Mouse (Mus musculus) neural tube, embryonic 14.5 days (tissue): Measurements from ENCODE around the gene Setd7. TPM values are rescaled to one million over a fixed set of nuclear protein-coding genes. Genes with fewer than 3 reads are reported as not detected.
A peak's percentile ranks its signal among the peaks of the same experiment; 100 is the strongest.
"Not testable (repeated sequence)": the region's sequence is repeated elsewhere in the genome, so short reads cannot be mapped to it uniquely, and the experiment has no call there.

Experiments used
- ATAC-seq: fragments of 200-750 bp; cut with Nextera tagmentation; 2 replicates; pipeline ENCODE4 v1.8.0; 2017; ENCODE audit warnings: low read depth, mild to moderate bottlenecking, moderate TSS enrichment, moderate library complexity
- H3K27ac ChIP-seq: fragments of 300-500 bp; sonication (generic); 2 replicates; pipeline ENCODE4 v1.5.1; 2014; ENCODE audit warnings: low read depth, mild to moderate bottlenecking, control low read depth, low read length, moderate library complexity, mixed read lengths
- H3K27me3 ChIP-seq: fragments of 300-500 bp; sonication (generic); 2 replicates; pipeline ENCODE4 v1.6.1; 2014; ENCODE audit warnings: low read length; ENCODE audit not compliant: control insufficient read depth, insufficient read depth
- H3K36me3 ChIP-seq: fragments of 300-500 bp; sonication (generic); 2 replicates; pipeline ENCODE4 v1.6.1; 2014; ENCODE audit warnings: low read length, mixed read lengths; ENCODE audit not compliant: control insufficient read depth, insufficient read depth
- H3K4me1 ChIP-seq: fragments of 300-500 bp; sonication (generic); 2 replicates; pipeline ENCODE4 v1.6.1; 2014; ENCODE audit warnings: low read length; ENCODE audit not compliant: control insufficient read depth, insufficient read depth
- H3K4me2 ChIP-seq: fragments of 300-500 bp; sonication (generic); 2 replicates; pipeline ENCODE4 v1.6.1; 2014; ENCODE audit warnings: mild to moderate bottlenecking, low read depth, low read length, control low read depth
- H3K4me3 ChIP-seq: fragments of 300-500 bp; sonication (generic); 2 replicates; pipeline ENCODE4 v1.5.1; 2014; ENCODE audit warnings: low read depth, low read length, control low read depth, mixed read lengths
- H3K9ac ChIP-seq: fragments of 300-500 bp; sonication (generic); replicated peaks from 2 replicates; pipeline ENCODE4 v1.6.1; 2014; ENCODE audit warnings: low read depth, mild to moderate bottlenecking, control low read depth, low read length, mixed read lengths
- H3K9me3 ChIP-seq: fragments of 300-500 bp; sonication (generic); 2 replicates; pipeline ENCODE4 v1.6.1; 2016; ENCODE audit warnings: low read length; ENCODE audit not compliant: control insufficient read depth
- WGBS: fragments of 180-500 bp; shearing (Covaris S2); extraction: QIAGEN DNeasy Blood & Tissue Kit; methylation state at CpG from one replicate; pipeline ENCODE4 v1.1.7; 2014; 5-methylcytosine and 5-hydroxymethylcytosine counted together
- polyA plus RNA-seq: library from polyadenylated mRNA; unstranded; fragments of >200 nt; fragmentation: Nextera tagmentation; extraction: Ambion mirVana; gene quantifications from 2 replicates; pipeline ENCODE4 v1.2.1, GENCODE M21; 2014

Gene Setd7
- polyA plus RNA-seq, 1 experiment from 2014 or later = 4.2 TPM

DNA sequence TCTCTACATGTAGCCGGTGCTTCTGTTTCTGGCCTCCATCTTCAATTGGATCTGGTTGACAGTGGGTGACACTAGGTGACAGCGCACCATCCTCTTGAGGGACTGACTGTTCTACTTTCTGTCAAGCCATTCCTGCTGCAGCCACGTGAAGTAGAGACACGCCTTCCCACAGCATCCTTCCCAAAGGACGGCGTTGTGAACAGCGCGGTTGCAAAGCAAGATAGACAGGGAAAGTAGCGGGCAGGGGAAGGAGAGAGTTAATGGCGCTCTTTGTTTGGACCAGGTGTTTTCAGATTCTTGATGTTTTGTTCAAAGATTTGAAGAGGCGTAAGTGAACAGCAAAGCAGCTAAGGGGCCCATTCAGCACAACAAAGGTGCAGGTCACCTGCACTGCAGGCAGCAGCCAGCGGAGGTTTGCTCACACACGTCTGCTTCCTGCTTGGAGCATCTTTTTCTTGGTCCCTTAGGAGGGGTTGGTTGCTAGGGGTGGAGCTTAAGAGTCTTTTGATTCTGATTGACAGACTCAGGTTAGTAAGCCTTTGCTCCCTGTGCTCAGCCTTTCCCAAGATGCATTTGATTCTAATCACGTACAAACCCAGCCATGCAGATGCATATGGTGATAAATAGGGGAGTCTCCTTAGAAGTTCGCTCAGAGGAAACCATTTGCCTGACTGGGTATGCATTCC, 29.7 kb upstream of the Setd7 start:
- H3K9ac ChIP-seq = no peak overlapping the region
- no peaks in the 10 kb centered on the region for H3K27me3 ChIP-seq
- peak; percentile 87 for ATAC-seq
- H3K9me3 ChIP-seq = no peaks in the 10 kb centered on the region
- H3K4me3 ChIP-seq = no peak overlapping the region
- 31% methylated on average over 15 of the region's 15 CpGs for WGBS
- H3K4me1 ChIP-seq = no peaks in the 10 kb centered on the region
- no peaks in the 10 kb centered on the region for H3K36me3 ChIP-seq
- no peak overlapping the region for H3K4me2 ChIP-seq
- no peak overlapping the region for H3K27ac ChIP-seq

DNA sequence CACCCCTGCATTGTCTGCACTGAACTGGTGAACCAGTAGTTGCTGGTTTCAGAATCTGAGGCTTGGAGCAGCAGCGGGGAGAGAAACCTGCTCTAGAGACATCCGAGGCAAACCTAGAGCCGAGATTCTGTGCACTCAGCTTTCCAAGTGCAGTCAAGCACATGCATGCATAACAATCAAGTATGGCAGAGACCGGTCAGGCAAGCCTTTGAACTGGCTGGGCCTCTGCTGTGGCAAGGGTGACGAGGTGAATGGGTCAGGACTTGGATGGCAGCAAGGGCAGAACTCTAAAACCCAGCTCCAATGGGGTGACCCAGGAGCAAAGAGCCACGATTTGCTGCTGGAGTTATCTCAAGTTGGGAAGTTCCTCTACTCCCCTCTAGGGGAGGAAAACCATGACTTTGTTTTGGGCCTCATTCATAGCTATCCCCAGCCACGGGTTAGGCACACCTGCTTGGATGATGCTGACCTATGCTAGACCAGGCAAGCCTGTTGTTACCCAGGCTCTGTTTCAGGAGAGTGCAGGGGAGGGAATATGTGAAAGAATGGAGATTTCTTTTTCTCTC, 27.1 kb upstream of the Setd7 start:
- Histone ChIP-seq H3K27me3 (no peaks in the 10 kb centered on the region), H3K4me2 (no peak overlapping the region), H3K27ac (no peak overlapping the region), H3K4me1 (peaks cover 10% of the 10 kb centered on the region; the same call in 1 of the 2 replicates), H3K9ac (no peak overlapping the region), H3K4me3 (no peak overlapping the region), H3K9me3 (no peaks in the 10 kb centered on the region), H3K36me3 (no peaks in the 10 kb centered on the region)
- 56% methylated on average over 7 of the region's 7 CpGs for WGBS
- ATAC-seq = no peak

DNA sequence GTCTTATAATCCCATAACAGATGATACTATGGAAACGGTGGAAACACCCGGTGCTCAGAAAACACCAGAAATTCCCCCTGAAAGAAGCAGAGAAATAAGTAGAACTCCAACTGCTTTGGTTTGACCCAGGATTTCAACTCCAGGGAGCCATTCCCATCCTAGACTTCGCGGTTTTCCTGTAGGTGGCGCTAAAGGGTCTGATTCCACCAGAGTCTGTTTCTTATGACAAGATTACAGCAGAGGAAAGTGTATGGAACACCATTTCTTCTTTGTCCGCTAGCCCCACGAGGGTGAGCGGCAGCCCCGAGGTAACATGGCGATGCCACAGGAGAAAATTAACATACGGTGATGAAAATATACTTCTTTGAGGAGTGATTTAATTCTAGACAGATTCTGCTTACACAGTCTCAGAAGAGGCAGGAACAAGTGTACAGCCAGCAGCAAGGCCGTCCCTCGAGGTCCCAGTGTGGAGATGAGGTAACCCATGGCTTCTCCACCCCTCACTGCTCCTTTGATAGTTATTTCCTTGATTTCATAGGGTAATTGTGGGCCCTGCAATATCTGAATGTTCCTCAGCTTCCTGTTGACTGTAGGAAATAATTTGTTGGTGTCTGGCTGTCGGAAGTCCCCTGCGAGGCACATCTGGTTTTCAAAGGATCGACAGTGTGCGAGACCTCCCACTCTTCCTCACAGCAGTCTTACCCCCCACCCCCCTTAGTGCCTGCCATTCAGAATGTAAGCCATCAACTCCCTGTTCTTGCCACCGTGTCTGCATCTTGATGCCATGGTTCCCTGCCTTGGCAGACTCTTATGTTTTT, 23.1 kb upstream of the Setd7 start:
- Histone ChIP-seq H3K9ac (no peak overlapping the region), H3K27me3 (no peaks in the 10 kb centered on the region), H3K4me3 (no peak overlapping the region), H3K36me3 (no peaks in the 10 kb centered on the region), H3K4me1 (peaks cover 10% of the 10 kb centered on the region; the same call in 1 of the 2 replicates), H3K27ac (0 out of 2 replicates have a peak overlapping the region, but pooled peaks have one; percentile 39), H3K4me2 (peak overlapping the region; percentile 24; the same call in 1 of the 2 replicates), H3K9me3 (no peaks in the 10 kb centered on the region)
- WGBS = 19% methylated on average over 18 of the region's 18 CpGs
- peak; percentile 90; the same call in 1 of the 2 replicates for ATAC-seq

DNA sequence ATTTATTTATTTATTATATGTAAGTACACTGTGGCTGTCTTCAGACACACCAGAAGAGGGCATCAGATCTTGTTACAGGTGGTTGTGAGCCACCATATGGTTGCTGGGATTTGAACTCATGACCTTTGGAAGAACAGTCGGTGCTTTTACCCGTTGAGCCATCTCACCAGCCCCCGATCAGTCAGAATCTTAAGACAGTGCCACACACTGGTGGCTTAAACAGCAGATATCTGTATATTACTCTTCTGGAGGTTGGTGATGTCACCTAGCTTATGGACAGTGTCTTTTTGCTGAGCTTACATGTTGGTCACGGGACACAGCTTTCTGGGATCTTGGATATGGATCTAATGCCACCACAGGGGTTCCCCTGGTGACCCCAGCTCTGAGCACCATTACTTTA, 18.6 kb upstream of the Setd7 start:
- not testable (repeated sequence) for H3K4me1 ChIP-seq
- 91% methylated on average over 4 of the region's 4 CpGs for WGBS

DNA sequence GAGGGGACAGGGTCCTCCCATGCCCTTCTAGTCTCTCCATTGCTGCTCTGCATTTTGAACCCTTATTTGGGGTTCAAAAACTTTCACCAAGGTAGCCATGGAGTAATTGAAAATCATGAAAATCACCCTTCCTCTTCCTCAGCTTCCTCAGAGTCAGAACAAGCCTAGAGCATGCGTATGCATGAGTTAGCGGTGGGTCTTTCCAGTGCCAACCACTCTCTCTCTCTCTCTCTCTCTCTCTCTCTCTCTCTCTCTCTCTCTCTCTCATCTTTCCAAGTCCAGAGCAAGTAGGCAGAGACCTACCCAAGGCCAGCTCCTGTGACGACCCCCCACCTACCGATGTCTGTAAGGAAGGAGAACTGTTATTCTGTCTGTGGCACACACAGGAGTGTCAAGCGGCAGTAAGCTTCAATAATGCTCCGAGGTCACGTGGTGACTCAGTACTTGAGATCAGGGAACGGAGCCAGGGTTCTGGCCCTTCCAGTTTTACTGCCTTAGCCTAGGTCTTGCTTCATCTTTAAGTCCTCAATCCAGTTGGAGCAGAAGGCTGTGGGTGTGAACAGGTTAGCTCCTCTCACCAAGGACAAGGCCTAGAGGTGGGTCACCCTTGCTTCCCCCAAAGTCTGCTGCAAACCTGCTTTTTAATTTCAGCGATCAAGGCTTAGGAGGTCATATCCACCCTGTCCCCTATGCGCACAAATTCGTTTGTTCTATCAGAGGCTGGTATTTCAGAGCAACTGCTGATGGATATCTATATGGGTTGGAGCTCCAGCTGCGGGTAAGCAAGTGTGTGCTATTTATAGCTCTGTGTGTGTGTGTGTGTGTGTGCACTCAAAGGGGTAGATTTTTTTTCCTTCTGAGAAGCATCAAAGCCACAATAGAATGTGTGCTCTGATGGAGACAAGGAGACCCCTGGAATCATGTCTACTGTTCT, 17.4 kb upstream of the Setd7 start:
- Histone ChIP-seq H3K4me2 (no peak overlapping the region), H3K9ac (no peak overlapping the region), H3K4me1 (no peaks in the 10 kb centered on the region), H3K27me3 (no peaks in the 10 kb centered on the region), H3K27ac (no peak overlapping the region), H3K36me3 (no peaks in the 10 kb centered on the region), H3K4me3 (no peak overlapping the region), H3K9me3 (no peaks in the 10 kb centered on the region)
- ATAC-seq = no peak
- WGBS = 83% methylated on average over 12 of the region's 12 CpGs

More for the DNA sequence above, 18.6 kb upstream of the Setd7 start:
- not testable (repeated sequence) for H3K27ac ChIP-seq, H3K9me3 ChIP-seq, ATAC-seq, H3K36me3 ChIP-seq, H3K4me2 ChIP-seq, H3K27me3 ChIP-seq, H3K4me3 ChIP-seq, H3K9ac ChIP-seq

DNA sequence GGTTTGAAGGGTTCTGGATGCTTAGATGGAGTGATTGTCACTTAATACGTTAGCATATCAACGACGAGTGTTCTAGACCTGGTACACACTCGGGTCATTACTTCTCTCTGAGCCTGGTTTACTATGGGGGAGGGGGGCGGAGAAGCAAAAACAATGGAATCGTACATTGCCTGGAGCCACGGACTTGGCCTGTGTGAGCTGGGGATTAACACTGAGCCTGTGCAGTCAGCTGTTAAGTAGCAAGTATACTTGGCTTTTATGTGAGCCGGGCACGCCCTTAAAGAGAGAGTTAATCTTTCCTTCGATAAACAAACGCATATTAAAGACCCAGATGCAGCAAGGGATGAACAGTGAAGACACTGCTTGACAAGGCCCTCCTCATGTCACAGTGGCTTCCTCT, 16.7 kb upstream of the Setd7 start:
- WGBS = 55% methylated on average over 11 of the region's 11 CpGs
- no peaks in the 10 kb centered on the region for H3K27me3 ChIP-seq
- H3K9ac ChIP-seq = no peak overlapping the region
- ATAC-seq = no peak
- H3K36me3 ChIP-seq = no peaks in the 10 kb centered on the region
- no peak overlapping the region for H3K4me3 ChIP-seq
- H3K9me3 ChIP-seq = no peaks in the 10 kb centered on the region
- no peak overlapping the region for H3K27ac ChIP-seq
- no peaks in the 10 kb centered on the region for H3K4me1 ChIP-seq
- no peak overlapping the region for H3K4me2 ChIP-seq

DNA sequence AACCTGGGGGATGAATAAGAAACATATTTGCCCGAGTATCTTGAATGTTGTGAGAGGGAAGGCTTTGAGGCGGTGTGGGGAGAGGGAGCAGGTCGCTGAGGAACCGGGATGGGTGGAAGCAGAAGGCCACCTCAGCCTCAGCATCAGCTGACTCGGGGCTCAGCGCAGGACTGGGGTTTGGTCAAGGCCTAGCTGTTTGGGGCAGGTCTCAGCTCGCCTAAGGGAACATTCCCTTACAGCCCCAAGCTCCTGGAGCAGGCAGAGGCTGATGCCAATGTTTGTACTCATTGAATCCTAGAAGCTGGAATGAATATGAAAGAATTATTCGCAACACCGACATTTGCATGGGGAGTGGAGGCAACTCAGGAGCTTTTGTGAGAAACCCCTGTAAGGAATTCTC, 13.2 kb upstream of the Setd7 start:
- Histone ChIP-seq H3K27me3 (no peaks in the 10 kb centered on the region), H3K9ac (no peak overlapping the region), H3K9me3 (no peaks in the 10 kb centered on the region)

DNA sequence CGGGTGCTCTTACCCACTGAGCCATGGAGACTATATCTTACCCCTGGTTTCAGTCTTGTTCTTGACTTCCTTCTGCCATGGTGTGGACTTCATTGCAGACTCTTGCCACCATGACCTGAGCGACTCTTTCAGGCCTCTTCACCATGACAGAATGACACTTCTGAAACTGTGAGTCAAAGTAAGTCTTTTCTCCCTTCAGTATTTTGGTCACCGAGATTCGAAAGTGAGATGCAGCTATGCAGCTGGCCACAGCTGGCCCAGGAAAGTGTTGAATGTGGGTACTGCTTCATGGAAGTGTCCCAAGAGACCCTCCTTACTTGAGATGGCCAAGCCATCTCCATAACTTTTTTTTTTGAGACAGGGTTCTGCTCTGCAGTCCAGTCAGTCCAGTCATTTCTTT, 9.5 kb upstream of the Setd7 start:
- Histone ChIP-seq H3K9ac (no peak overlapping the region), H3K27ac (no peak overlapping the region), H3K27me3 (no peaks in the 10 kb centered on the region), H3K36me3 (no peaks in the 10 kb centered on the region), H3K9me3 (no peaks in the 10 kb centered on the region), H3K4me3 (no peak overlapping the region), H3K4me2 (no peak overlapping the region), H3K4me1 (no peaks in the 10 kb centered on the region)
- ATAC-seq = no peak
- WGBS = 94% methylated on average over 4 of the region's 4 CpGs

More for the DNA sequence above, 13.2 kb upstream of the Setd7 start:
- H3K4me3 ChIP-seq = no peak overlapping the region
- no peak overlapping the region for H3K4me2 ChIP-seq
- H3K27ac ChIP-seq = no peak overlapping the region
- no peak for ATAC-seq
- H3K36me3 ChIP-seq = no peaks in the 10 kb centered on the region
- WGBS = 77% methylated on average over 9 of the region's 9 CpGs
- no peaks in the 10 kb centered on the region for H3K4me1 ChIP-seq
